Mouse (Mus musculus) midbrain, embryonic 11.5 days (tissue): ENCODE results near the gene Apoc3. TPM values are rescaled to one million over a fixed set of nuclear protein-coding genes. Genes with fewer than 3 reads are reported as not detected.

Source experiments
- ATAC-seq: fragments of 200-750 bp; cut with Nextera tagmentation; 2 replicates; pipeline ENCODE4 v1.8.0; 2017; ENCODE audit warnings: moderate TSS enrichment, moderate library complexity; ENCODE audit not compliant: low FRiP score
- DNase-seq: peaks from one replicate; pipeline ENCODE4 v3.0.0; 2015; ENCODE audit warnings: low spot score; ENCODE audit errors: missing footprints
- H3K27ac ChIP-seq: fragments of 300-500 bp; sonication (generic); 2 replicates; pipeline ENCODE4 v1.5.1; 2014; ENCODE audit warnings: low read depth, low read length
- H3K27me3 ChIP-seq: fragments of 300-500 bp; sonication (generic); 2 replicates; pipeline ENCODE4 v1.6.1; 2014; ENCODE audit warnings: mild to moderate bottlenecking, low read length, moderate library complexity, mixed read lengths; ENCODE audit not compliant: control insufficient read depth, insufficient read depth
- H3K36me3 ChIP-seq: fragments of 300-500 bp; sonication (generic); 2 replicates; pipeline ENCODE4 v1.6.1; 2014; ENCODE audit warnings: mild to moderate bottlenecking, low read length, moderate library complexity, mixed read lengths; ENCODE audit not compliant: control insufficient read depth, insufficient read depth
- H3K4me1 ChIP-seq: fragments of 300-500 bp; sonication (generic); 2 replicates; pipeline ENCODE4 v1.6.1; 2014; ENCODE audit warnings: low read length; ENCODE audit not compliant: control insufficient read depth, insufficient read depth
- H3K4me2 ChIP-seq: fragments of 300-500 bp; sonication (generic); 2 replicates; pipeline ENCODE4 v1.6.1; 2014; ENCODE audit warnings: mild to moderate bottlenecking, moderate library complexity
- H3K4me3 ChIP-seq: fragments of 300-500 bp; sonication (generic); 2 replicates; pipeline ENCODE4 v1.5.1; 2014; ENCODE audit warnings: low read depth, low read length
- H3K9ac ChIP-seq: fragments of 300-500 bp; sonication (generic); 2 replicates; pipeline ENCODE4 v1.6.1; 2014; ENCODE audit warnings: low read length
- H3K9me3 ChIP-seq: fragments of 300-500 bp; sonication (generic); 2 replicates; pipeline ENCODE4 v1.6.1; 2016; ENCODE audit warnings: low read length; ENCODE audit not compliant: control insufficient read depth
- WGBS: fragments of 180-500 bp; shearing (Covaris S2); extraction: QIAGEN DNeasy Blood & Tissue Kit; methylation state at CpG from one replicate; pipeline ENCODE4 v1.1.7; 2014; 5-methylcytosine and 5-hydroxymethylcytosine counted together
- polyA plus RNA-seq: library from polyadenylated mRNA; unstranded; fragments of >200 nt; fragmentation: Nextera tagmentation; extraction: Ambion mirVana; gene quantifications from 2 replicates; pipeline ENCODE4 v1.2.1, GENCODE M21; 2014

Gene Apoc3
- polyA plus RNA-seq, 1 experiment from 2014 or later: not detected

DNA sequence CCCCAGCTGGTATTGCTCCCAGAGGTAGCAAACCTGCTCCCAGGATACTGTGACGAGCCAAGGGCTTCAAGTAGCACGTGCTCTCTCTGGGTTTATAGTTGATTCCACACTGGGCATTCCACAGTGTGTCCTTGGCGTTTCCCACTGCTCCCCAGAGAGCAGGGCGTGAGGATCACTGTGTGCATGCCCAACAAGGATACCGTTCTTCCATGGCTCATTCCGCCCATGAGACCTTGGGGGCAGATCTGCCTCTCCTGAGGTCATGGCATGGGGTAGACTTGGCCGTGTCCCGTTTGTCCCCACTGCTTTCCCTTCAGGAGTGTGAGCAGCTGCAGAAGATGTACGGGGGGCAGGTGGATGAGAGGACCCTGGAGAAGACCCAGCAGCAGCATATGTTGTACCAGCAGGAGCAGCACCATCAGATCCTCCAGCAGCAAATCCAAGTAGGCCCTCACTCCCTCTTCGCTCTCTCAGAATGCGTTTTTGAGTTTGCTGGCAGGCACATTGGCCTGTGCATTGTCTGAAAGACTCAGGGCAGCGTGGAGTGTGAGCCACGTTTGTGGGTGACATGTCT is 26.9 kb downstream of the Apoc3 start:
- DNase-seq: no peak
- H3K4me2 ChIP-seq: no peak overlapping the region
- 86% methylated on average over 13 of the region's 13 CpGs for whole genome bisulfite sequencing
- H3K4me3 ChIP-seq: no peak overlapping the region
- no peak overlapping the region for H3K27ac ChIP-seq
- H3K4me1 ChIP-seq: no peaks in the 10 kb centered on the region
- peaks cover 9% of the 10 kb centered on the region; the same call in 1 of the 2 replicates for H3K36me3 ChIP-seq
- H3K9me3 ChIP-seq: no peaks in the 10 kb centered on the region
- no peak overlapping the region for H3K9ac ChIP-seq
- ATAC-seq: no peak
- no peaks in the 10 kb centered on the region for H3K27me3 ChIP-seq

DNA sequence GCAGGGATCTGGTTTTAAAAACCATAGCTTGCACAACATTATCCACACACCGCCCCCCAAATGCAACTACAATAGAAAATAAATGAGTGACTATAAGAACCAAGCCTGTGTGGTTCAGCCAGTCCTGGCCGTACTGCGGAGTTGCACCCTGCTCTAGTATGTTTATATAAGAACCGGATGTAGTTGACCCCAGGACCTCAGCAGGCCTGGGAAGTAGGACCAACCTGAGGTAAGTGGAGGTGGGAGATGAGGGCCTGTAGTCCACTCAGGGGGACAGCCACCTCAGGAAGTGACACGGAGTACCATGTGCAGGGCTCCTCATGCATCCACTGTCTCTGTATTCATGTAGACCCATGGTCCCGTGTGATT is 28.0 kb downstream of the Apoc3 start:
- Histone ChIP-seq H3K4me3 (no peak overlapping the region), H3K4me1 (no peaks in the 10 kb centered on the region), H3K9ac (no peak overlapping the region), H3K9me3 (no peaks in the 10 kb centered on the region), H3K27ac (no peak overlapping the region), H3K36me3 (peaks cover 9% of the 10 kb centered on the region; the same call in 1 of the 2 replicates), H3K4me2 (no peak overlapping the region), H3K27me3 (no peaks in the 10 kb centered on the region)
- no peak for ATAC-seq
- WGBS: 94% methylated on average over 6 of the region's 6 CpGs
- DNase-seq: no peak

DNA sequence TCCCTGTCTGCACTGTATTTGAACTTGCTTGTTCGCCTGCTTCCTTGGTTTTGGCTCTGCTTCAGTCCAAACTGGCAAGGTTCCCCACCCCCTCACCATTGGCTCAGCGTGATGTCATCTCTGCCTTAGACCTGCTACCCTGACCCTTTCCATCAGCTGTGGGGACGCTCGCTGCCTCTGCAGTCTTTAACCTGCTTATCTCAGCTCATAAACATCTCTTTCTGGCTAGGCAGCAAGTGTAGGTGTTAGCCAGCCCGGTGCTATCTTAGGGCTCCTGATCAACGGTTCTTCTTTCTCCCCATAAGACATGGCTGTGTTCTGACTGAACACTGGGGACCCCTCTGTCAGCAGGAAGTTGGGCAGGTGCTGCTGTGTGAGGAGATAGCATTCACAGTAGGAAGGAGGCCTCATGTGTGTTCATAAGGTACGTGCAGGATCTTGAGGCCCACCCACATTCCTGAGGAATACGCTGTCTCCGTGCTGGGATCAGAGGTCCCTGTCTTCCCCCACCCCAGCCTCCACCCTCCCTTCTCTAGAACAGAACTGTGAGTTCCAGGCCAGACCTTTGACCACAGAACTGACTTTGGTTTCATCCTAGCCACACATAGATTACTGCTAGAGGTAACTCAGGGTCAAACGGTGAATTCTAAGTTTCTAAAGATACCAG is 28.5 kb downstream of the Apoc3 start:
- 86% methylated on average over 10 of the region's 10 CpGs for WGBS
- ATAC-seq: no peak
- no peak for DNase-seq
- no peaks in the 10 kb centered on the region for H3K4me1 ChIP-seq
- H3K4me3 ChIP-seq: no peak overlapping the region
- no peak overlapping the region for H3K9ac ChIP-seq
- no peak overlapping the region for H3K4me2 ChIP-seq
- no peak overlapping the region for H3K27ac ChIP-seq
- peaks cover 7% of the 10 kb centered on the region; the same call in 1 of the 2 replicates for H3K36me3 ChIP-seq
- H3K9me3 ChIP-seq: no peaks in the 10 kb centered on the region
- H3K27me3 ChIP-seq: no peaks in the 10 kb centered on the region

DNA sequence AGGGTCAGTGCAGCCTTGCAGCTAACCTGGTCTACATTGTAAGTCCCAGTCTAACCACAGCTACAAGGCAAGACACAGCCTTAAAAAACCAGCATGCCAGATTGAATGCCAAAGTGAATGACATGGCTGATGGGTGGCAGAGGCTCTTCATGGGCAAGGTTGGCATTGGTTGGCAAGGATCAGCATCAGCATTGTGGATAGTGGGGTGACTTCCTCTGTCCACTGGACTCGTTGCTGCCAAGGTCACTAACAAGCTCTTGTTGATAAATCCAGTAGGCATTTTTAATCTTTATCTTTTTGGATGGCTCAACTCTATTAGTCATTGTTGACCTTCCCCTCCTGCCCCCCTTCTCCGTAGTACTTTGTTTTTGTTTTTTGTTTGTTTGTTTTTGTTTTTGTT is 35.8 kb downstream of the Apoc3 start:
- H3K36me3 ChIP-seq: 0 out of 2 replicates have a peak, but pooled peaks cover 5% of the 10 kb centered on the region
- H3K4me1 ChIP-seq: no peaks in the 10 kb centered on the region
- no peak overlapping the region for H3K27ac ChIP-seq
- DNase-seq (no peak), ATAC-seq (no peak)
- no peak overlapping the region for H3K9ac ChIP-seq
- WGBS: 91% methylated on average over 2 of the region's 2 CpGs
- no peaks in the 10 kb centered on the region for H3K9me3 ChIP-seq
- H3K27me3 ChIP-seq: no peaks in the 10 kb centered on the region
- H3K4me3 ChIP-seq: no peak overlapping the region
- H3K4me2 ChIP-seq: no peak overlapping the region

DNA sequence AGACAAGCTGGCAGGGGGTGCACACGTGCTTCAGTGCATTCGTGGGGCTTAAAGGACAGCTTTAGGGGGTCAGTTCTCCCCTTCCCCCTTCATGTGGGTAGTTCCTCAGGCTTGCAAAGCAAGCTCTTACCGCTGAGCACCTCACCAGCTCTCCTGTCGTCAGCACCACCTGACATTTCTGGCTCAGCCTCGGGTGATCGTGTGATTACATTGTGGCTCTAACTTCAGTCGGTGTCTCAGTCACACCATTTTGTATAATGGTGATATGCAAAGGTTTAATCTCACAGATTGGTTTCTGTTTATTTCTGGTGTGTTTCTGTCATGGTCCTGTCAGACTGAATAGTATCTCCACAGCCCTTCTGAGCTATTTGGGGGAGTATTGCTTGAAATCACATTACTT is 36.5 kb downstream of the Apoc3 start:
- ATAC-seq (no peak), DNase-seq (no peak)
- no peak overlapping the region for H3K9ac ChIP-seq
- H3K4me2 ChIP-seq: no peak overlapping the region
- H3K4me1 ChIP-seq: no peaks in the 10 kb centered on the region
- 0 out of 2 replicates have a peak, but pooled peaks cover 2% of the 10 kb centered on the region for H3K36me3 ChIP-seq
- no peak overlapping the region for H3K4me3 ChIP-seq
- no peaks in the 10 kb centered on the region for H3K9me3 ChIP-seq
- no peak overlapping the region for H3K27ac ChIP-seq
- no peaks in the 10 kb centered on the region for H3K27me3 ChIP-seq
- 89% methylated on average over 7 of the region's 7 CpGs for WGBS

DNA sequence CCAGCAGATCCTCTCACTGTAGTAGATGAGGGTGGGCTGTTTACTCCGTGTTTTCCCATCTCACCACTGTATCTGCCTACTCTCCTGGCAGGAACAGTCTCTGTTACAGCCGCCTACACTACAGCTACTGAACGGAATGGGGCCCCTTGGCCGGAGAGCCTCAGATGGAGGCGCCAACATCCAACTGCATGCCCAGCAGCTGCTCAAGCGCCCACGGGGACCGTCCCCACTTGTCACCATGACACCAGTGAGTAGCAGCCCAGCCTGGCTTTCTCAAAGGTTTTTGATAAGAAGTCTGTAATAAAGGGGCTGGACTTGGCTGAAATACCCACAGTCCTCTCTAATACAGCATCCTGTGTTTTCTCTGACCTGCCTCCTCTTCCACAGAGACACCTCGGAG is 37.0 kb downstream of the Apoc3 start:
- Histone ChIP-seq H3K27ac (no peak overlapping the region), H3K4me2 (no peak overlapping the region), H3K4me1 (no peaks in the 10 kb centered on the region), H3K27me3 (no peaks in the 10 kb centered on the region), H3K36me3 (0 out of 2 replicates have a peak, but pooled peaks cover 2% of the 10 kb centered on the region), H3K9me3 (no peaks in the 10 kb centered on the region), H3K4me3 (no peak overlapping the region), H3K9ac (no peak overlapping the region)
- ATAC-seq: no peak
- 93% methylated on average over 9 of the region's 9 CpGs for whole genome bisulfite sequencing
- no peak for DNase-seq

DNA sequence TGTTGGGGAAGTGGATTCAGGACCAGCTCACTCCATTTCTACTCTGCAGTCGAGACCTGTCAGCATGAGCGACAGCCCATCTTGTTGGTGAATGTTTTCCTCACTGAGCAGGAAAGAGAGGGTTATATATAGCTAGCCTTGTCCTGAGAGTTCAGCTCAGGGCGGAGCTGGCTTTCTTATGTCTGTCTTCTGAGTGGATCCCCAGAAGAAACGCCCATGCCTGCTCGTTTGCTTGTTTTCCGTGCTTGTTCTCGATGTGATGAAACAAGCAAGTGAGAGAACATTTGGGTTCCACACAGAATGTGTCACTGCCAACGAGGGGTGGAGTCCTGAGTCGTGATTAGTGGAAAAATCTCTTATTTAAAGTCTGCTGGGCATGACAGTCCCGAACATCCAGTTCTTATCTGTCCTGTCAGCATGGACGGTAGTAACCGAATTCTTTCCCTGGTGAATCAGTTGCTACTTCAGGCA is 38.7 kb downstream of the Apoc3 start:
- Histone ChIP-seq H3K27me3 (no peaks in the 10 kb centered on the region), H3K9me3 (no peaks in the 10 kb centered on the region), H3K4me3 (no peak overlapping the region), H3K4me2 (no peak overlapping the region), H3K9ac (no peak overlapping the region), H3K4me1 (no peaks in the 10 kb centered on the region), H3K27ac (no peak overlapping the region), H3K36me3 (0 out of 2 replicates have a peak, but pooled peaks cover 2% of the 10 kb centered on the region)
- WGBS: 84% methylated on average over 12 of the region's 12 CpGs
- DNase-seq (no peak), ATAC-seq (no peak)

DNA sequence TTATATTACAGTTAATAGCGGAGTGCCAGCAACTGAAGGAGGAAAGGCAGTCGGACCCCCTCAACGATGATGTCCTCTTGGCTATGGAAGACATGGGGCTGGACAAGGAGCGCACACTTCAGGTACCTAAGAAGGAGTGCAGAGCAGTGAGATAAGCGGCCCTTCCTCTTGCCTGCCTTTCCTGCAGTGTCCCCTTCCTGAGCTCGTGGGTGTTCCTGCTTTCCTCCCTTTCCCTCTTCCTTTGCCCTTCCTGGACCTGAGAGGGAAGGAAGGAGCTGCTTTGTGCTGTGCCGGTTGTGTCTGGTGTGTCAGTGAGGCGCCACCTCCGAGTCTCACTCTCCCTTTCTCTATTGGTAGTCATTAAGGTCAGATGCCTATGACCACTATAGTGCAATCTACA is 40.6 kb downstream of the Apoc3 start:
- Histone ChIP-seq H3K9ac (no peak overlapping the region), H3K4me2 (no peak overlapping the region), H3K4me1 (no peaks in the 10 kb centered on the region), H3K36me3 (0 out of 2 replicates have a peak, but pooled peaks cover 2% of the 10 kb centered on the region), H3K4me3 (no peak overlapping the region), H3K27me3 (no peaks in the 10 kb centered on the region), H3K27ac (no peak overlapping the region), H3K9me3 (no peaks in the 10 kb centered on the region)
- ATAC-seq (no peak), DNase-seq (no peak)
- 89% methylated on average over 9 of the region's 9 CpGs for WGBS

DNA sequence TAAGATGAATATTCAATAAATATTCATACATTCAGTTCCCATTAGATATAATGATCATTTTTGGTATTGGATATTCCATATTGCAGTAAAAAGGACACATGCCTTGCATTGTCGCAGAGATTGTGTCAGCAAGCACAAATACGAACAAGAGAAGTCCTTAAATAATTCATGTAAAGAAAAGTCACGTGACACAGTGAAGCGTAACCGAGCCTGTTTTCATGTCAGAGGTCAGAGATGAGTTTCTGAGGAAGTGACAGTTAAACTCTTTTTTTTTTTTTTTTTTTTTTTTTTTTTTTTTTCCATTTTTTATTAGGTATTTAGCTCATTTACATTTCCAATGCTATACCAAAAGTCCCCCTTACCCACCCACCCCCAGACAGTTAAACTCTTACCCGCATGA is 42.8 kb downstream of the Apoc3 start:
- Histone ChIP-seq H3K4me1 (no peaks in the 10 kb centered on the region), H3K9me3 (no peaks in the 10 kb centered on the region), H3K4me3 (no peak overlapping the region), H3K4me2 (no peak overlapping the region), H3K27me3 (no peaks in the 10 kb centered on the region), H3K27ac (no peak overlapping the region), H3K9ac (no peak overlapping the region), H3K36me3 (no peaks in the 10 kb centered on the region)
- WGBS: 79% methylated on average over 6 of the region's 6 CpGs
- DNase-seq: peak; percentile 21
- no peak for ATAC-seq
